ENCODE assay signal across 10 mouse cellular contexts in the genomic region with DNA sequence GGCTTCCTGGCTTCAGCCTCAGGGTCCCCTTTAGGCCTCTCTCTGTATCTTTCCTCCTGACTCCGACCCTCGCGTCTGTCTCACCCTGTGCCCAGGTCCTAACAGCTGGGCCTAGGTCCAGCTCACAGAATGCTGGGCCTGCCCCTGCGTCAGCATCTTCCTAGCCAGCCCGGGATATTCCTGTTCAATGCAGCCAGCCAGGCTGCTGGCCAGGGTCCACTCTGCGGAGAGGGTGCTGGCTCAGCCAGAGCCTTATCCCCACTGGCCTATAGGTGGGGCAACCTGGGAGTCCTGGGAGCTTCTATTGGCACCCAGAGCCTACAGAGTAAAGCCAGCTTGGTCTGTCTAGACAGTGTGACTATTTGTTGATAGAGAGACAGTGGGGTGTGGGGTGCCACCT. TPM values are rescaled to one million over a fixed set of nuclear protein-coding genes. Genes with fewer than 3 reads are reported as not detected.
DNase-seq lines count a peak whose midpoint lies in the region; TF ChIP-seq lines count a peak whose summit lies in the region.
"Had no signal": no experiment of that assay in that cellular context is flagged by ENCODE, and none has a peak within 500 bp of the region (broad histone marks: within the 10 kb centered on the region; RNA-seq: fewer than 3 reads in every experiment).

No protein-coding gene starts in this region.

- no peak for TF ChIP-seq RAD21 in MEL (IDR thresholded peaks at IDR 0.05; ENCODE audit: low read depth, low read length)

- TF ChIP-seq POLR2A in MEL (IDR thresholded peaks at IDR 0.05; ENCODE audit: control insufficient read depth in 1 of 2, insufficient read depth in 1 of 2, low read depth in 1 of 2, low read length in 2 of 2, poor library complexity in 1 of 2), result no peak

- TF ChIP-seq EP300 in MEL (IDR thresholded peaks at IDR 0.05; ENCODE audit: low read depth in 1 of 2, low read length in 2 of 2), result no peak

- H3K27ac ChIP-seq in MEL (ENCODE audit: control insufficient read depth, low read depth, low read length), result no peak overlapping the region
- H3K27ac ChIP-seq: limb, embryonic 15.5 days had no signal

- H3K9me3 ChIP-seq in MEL (replicated peaks; ENCODE audit: insufficient read depth, low read length), result no peaks in the 10 kb centered on the region
- H3K9me3 ChIP-seq: limb, embryonic 15.5 days had no signal

- H3K4me1 ChIP-seq in MEL (ENCODE audit: control insufficient read depth in 1 of 2, insufficient read depth in 2 of 2, low read length in 2 of 2), result peaks cover 8 to 24% of the 10 kb centered on the region in 2 experiments

- H3K4me3 ChIP-seq in MEL (ENCODE audit: control insufficient read depth in 1 of 2, insufficient read depth in 1 of 2, low read depth in 2 of 2, low read length in 2 of 2), result no peak overlapping the region
- H3K4me3 ChIP-seq: limb, embryonic 15.5 days had no signal

- TF ChIP-seq CTCF in MEL (IDR thresholded peaks at IDR 0.05 in 2 of 3, conservative IDR thresholded peaks at IDR 0.05 in 1 of 3; ENCODE audit: control insufficient read depth in 1 of 3, insufficient read depth in 1 of 3, low read depth in 2 of 3, low read length in 3 of 3, poor library complexity in 1 of 3, severe bottlenecking in 1 of 3), result no peak

- DNase-seq in cerebellum, adult 9-11 months, result peak; percentile 72
- DNase-seq in cerebellum, postnatal 4 days (ENCODE audit: low spot score in 2 of 2), result no peak
- DNase-seq in MEL (ENCODE audit: low read depth, low spot score), result no peak
- DNase-seq in gastrocnemius, postnatal 36 days, result peak; percentile 51 to 62
- peak; percentile 89 for DNase-seq in kidney, postnatal 14 days
- DNase-seq in left cerebral cortex, postnatal 10 days (ENCODE audit: extremely low spot score in 1 of 2, low spot score in 2 of 2), result no peak
- no peak for DNase-seq in spleen, adult 12 weeks (ENCODE audit: low spot score)
- DNase-seq in urinary bladder, postnatal 36 days (ENCODE audit: low spot score in 2 of 2), result no peak
- DNase-seq: right cerebral cortex, adult 18-20 months had no signal

- H3K36me3 ChIP-seq in MEL (ENCODE audit: control insufficient read depth in 1 of 2, insufficient read depth in 2 of 2, low read length in 2 of 2), result peaks cover 7 to 21% of the 10 kb centered on the region in 2 experiments
- H3K36me3 ChIP-seq: limb, embryonic 15.5 days had no signal

- peaks cover 40% of the 10 kb centered on the region for H3K79me2 ChIP-seq in MEL (ENCODE audit: control insufficient read depth, insufficient read depth, low read length, poor library complexity)

- intact Hi-C loops in gastrocnemius, postnatal 36 days (cut with DNase I), result no loop called here
- intact Hi-C loops in left cerebral cortex, postnatal 10 days (cut with DNase I), result no loop called here

- H3K27me3 ChIP-seq in MEL (ENCODE audit: control insufficient read depth in 1 of 2, insufficient read depth in 2 of 2, low read length in 2 of 2), result no peaks in the 10 kb centered on the region
- H3K27me3 ChIP-seq: limb, embryonic 15.5 days had no signal

- H3K9ac ChIP-seq in MEL (ENCODE audit: control insufficient read depth, low read depth, low read length, poor library complexity, severe bottlenecking), result peak overlapping the region; percentile 61
- H3K9ac ChIP-seq: limb, embryonic 15.5 days had no signal

TF ChIP-seq in MEL, 35 proteins besides CTCF, POLR2A, EP300 and RAD21:
- TF ChIP-seq KAT2A (conservative IDR thresholded peaks at IDR 0.05; ENCODE audit: low read depth, low read length) (no peak), JUND (IDR thresholded peaks at IDR 0.05; ENCODE audit: low read depth, low read length) (no peak), ELF1 (IDR thresholded peaks at IDR 0.05; ENCODE audit: low read depth, low read length) (no peak), MEF2A (IDR thresholded peaks at IDR 0.05; ENCODE audit: extremely low read depth, insufficient replicate concordance, low read depth, low read length, poor library complexity, severe bottlenecking) (no peak), POLR2AphosphoS5 (IDR thresholded peaks at IDR 0.05; ENCODE audit: borderline replicate concordance, low read depth, low read length) (no peak)
TF ChIP-seq in MEL: peak in this region for 0.

RNA-seq across cellular contexts. Expression of a gene that starts 1.6 kb away (rescaled TPM):
- 0.29 and 0.46 TPM in 2 replicates for total RNA-seq in MEL (2012; rRNA removed)
- under 1 TPM in 1 of 2 experiments, not detected in 1; 0.18 TPM for polyA plus RNA-seq in MEL (2012; ENCODE audit: insufficient read depth in 1 of 2, insufficient read length in 2 of 2, low read depth in 1 of 2, low replicate concordance in 2 of 2, missing spikeins in 1 of 2)
- not detected for total RNA-seq in gastrocnemius, postnatal 36 days (2021)
- under 1 TPM in 1 of 2 experiments, not detected in 1; 0.15 TPM for total RNA-seq in left cerebral cortex, postnatal 10 days (2021)

RNA-seq across cellular contexts. Expression of a gene that starts 2.2 kb away (rescaled TPM):
- 36.5 and 41.9 TPM in 2 replicates for total RNA-seq in MEL (2012; rRNA removed)
- polyA plus RNA-seq in MEL (2012; ENCODE audit: insufficient read depth in 1 of 2, insufficient read length in 2 of 2, low read depth in 1 of 2, low replicate concordance in 2 of 2, missing spikeins in 1 of 2), result 100 to 1,000 TPM in 1 of 2 experiments, 10 to 100 TPM in 1; 44.3 to 115 TPM
- total RNA-seq in gastrocnemius, postnatal 36 days (2021), result 10 to 100 TPM; 92.0 to 92.7 TPM
- 10 to 100 TPM; 28.9 to 31.9 TPM for total RNA-seq in left cerebral cortex, postnatal 10 days (2021)

Comparison
In these comparisons a context has a peak if more than half of its experiments do, and no peak if none do; other contexts are left out.
1. DNase-seq: peak in cerebellum, adult 9-11 months (single experiment), gastrocnemius, postnatal 36 days (2 of 2) and kidney, postnatal 14 days (single experiment); none in cerebellum, postnatal 4 days (0 of 2), MEL (single experiment), left cerebral cortex, postnatal 10 days (0 of 2), spleen, adult 12 weeks (single experiment) and urinary bladder, postnatal 36 days (0 of 2).